Mouse (Mus musculus) bone marrow macrophage, adult 2 months (primary cell): ENCODE measurements around the gene Wbp2.

Experiments used
- CTCF ChIP-seq: IDR thresholded peaks from 2 replicates; pipeline ENCODE4 v1.5.1; 2012; ENCODE audit warnings: low read depth, mild to moderate bottlenecking, low read length, moderate library complexity
- POLR2A ChIP-seq: IDR thresholded peaks from 2 replicates; pipeline ENCODE4 v1.6.1; 2012; ENCODE audit warnings: mild to moderate bottlenecking, low read depth, low read length, borderline replicate concordance

- no peak for TF ChIP-seq CTCF
- no peak for TF ChIP-seq POLR2A
These were observed 56.5 kb downstream of the Wbp2 start, which contains the start of gene Unk for GRCm38 (mm10) chr11:116030088-116030897.
